Mouse (Mus musculus): ENCODE results near the gene Rpl22.

Gene Rpl22

DNA sequence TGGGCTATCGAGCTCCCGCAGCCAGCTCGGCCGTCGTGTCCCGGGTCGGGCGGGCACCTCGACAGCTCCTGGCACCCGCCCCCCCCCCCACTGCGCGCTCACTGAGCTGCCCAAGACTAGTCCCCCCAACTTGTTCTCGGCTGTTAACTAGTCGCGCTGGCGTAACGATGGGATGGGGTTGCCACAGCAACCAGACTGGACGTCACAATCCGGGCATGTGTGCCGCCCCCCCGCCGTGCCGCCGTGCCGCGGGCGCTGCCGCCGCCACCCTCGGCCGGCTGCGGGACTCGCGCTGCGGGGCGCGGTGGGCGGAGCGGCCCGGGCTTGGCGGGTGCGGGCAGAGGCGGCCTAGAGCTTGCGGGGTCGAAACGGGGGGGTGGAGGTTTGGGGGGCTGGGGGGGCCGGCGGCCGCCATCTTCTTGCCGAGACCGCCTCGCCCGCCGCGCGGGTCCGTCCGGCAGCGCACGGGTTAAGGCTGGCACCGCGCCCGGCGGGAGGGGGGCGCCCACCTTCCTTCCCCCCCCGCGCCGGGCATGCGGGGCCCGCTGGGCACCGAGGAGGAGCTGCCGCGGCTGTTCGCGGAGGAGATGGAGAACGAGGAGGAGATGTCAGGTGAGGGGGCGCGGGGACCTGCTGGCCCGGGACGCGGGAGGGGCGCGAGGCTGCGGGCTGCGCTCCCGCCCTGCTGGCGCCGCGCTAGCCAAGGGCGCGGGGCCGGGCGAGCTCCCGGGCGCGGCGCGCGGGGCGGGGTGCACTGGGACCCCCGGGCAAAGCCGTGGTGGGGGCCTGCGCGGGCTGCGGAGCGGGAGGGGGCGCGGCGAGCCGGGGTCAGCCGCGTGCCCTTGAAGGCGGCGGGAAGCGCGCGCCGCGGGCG is 13.1 kb downstream of the Rpl22 start, which contains the start of gene Chd5:
Chd5 (plus strand) TSS at position 233 of the 874 bp plus-strand sequence.
- no peak for DNase-seq (ENCODE audit: low read depth, low spot score)

DNA sequence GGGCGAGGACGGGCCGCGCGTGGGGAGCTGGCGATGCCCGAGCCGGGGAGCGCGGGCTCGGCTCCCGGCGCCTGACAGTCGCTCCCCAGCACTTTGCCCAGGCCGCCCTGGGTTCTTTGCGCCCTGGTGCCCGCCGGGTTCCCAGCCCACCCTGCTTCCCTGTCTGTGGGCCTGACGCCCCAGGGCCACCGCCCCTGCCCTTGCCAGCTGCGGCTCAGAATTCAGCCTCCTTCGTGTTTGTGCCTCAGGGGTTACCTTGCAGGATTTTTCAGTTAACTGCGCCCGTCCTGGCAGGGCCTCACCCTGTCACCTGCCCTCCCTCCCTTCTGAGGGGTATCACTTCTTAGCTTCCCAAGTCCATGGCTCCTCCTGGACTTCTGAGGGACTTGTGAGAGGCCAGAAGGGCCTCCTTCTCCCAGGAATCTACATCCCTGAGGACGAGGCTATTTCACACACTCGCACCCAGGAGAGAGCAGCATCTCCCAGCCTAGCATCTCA is 13.8 kb downstream of the Rpl22 start:
- no peak for DNase-seq (ENCODE audit: low read depth, low spot score)

DNA sequence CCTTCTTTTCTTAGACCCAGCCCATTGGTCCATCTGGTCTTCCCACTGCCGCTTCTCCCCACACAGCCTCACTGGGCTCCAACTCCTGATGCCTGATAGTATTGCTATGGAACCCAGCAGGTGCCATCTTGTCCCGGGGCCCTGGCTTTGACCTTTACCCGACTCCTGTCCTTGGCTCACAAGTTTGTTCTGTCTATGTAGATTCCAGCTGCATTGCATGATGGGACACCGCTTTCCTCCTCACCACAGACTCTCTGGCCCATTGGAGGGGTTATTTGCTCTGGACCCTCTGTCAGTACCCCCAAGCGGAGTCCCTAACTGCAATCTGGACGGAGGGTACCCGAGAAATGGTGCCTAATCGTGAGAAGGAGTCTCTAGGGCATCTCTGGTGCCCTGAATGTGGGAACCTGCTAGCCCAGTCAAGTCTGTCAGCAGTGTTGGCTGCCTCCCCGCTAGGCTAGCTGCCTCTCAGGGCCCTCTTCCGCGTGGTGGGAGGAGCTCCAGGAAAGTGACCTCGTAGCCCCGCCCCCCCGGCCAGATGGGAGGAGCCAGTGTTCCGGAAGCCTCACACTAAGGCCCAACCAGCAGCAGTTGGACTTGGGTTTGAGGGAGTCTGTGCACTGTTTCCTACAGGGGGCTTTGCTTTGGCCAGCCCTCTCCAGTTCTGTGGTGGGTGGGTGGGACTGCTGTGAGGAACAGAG is 15.2 kb downstream of the Rpl22 start:
- DNase-seq (ENCODE audit: low read depth, low spot score), result no peak

DNA sequence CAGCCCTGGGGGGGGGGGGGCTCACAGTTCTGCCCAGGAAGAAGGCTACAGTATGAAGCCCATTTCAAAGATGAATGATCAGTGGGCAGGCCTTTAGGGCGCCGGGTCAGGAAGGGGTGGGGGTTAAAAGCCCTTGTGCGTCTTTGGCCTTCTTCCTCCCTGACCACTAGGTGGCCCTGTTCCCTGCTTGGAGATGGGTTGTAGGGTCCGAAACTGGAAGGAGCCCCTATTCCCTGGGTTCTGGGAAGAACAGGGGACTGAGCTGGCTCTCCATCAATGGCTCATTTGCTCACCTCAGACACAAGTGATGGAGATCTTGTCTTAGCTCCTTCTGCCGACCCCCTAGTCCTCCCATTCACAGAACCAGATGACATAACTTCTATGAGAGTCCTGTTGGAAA is 17.8 kb downstream of the Rpl22 start:
- no peak for DNase-seq (ENCODE audit: low read depth, low spot score)

DNA sequence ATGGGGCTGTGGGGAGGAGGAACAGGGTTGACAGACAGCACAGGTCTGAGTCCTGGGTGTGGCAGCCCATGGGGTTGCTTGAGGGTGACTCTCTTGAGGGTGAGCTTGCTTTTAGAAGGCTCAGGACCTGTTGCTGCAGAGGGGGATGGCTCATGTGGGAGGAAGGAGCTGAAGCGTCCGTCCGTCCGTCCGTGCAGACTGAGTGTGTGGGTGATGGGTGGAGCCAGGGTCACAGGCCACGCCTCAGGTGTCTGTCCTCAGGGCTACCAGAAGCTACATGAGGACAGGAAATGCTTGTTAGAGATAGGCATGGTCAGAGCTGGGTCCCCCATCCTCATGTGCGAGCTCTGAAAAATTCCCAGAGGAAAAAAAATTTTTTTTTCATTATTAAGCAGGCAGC is 19.1 kb downstream of the Rpl22 start:
- no peak for DNase-seq (ENCODE audit: low read depth, low spot score)

DNA sequence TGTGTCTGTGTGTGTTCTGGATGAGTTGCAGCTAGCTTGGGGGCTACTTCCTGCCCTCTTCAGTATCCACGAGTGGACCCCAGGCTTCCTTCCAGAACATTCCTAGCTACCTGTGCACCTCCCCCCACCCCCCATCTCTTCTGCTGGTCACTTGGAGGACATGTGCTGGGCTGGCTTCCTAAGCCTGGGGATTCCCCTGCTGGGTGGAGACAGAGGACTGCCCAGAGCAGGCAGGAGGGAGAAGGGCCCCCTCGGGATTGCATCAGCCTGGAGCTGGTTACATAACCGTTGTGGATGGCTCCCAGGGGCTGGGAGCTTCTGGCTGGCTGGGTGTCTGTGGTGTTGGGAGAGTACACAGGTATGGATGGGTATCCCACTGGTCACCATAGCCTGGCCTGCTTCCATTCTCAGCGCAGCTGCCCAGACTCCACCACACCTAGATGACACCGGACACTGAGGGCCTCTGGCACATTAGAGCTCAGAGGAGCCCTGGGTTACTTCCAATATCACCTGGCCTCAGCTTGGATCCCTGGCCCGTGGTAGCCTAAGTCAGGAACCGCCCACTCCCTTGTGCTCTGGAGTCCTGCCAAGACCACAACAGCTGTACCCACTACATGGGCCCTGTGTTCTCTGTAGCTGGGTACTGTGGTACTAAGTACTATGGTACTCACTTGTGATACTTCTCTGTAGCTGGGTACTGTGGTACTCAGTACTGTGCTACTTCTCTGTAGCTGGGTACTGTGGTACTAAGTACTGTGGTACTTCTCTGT is 19.8 kb downstream of the Rpl22 start:
- no peak for DNase-seq (ENCODE audit: low read depth, low spot score)

DNA sequence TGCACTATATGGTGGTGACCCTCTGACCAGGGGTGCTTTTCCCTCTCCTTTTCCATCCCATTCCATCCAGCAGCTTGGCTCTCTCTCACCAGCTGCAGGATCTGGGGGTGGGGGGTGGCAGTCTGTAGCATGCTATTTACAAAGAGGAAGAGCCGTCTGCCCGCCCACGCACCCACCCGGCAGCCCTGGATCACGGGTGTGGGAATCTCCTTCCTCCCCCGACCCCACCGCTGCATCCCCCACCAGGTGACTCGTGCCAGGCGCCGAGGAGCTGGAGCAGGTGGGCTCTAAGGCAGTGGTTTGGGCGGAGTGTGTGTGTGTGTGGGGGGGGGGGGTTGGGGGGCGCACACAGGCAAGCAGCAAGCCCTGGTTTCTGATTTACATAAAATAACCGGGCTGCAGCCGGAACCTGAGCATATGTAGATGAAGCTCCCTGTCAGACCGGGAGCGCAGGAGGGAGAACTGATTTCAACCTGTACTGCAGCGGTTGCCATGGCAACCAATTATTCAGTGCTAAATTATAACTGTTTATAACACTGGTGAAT is 24.4 kb downstream of the Rpl22 start:
- DNase-seq (ENCODE audit: low read depth, low spot score), result no peak

DNA sequence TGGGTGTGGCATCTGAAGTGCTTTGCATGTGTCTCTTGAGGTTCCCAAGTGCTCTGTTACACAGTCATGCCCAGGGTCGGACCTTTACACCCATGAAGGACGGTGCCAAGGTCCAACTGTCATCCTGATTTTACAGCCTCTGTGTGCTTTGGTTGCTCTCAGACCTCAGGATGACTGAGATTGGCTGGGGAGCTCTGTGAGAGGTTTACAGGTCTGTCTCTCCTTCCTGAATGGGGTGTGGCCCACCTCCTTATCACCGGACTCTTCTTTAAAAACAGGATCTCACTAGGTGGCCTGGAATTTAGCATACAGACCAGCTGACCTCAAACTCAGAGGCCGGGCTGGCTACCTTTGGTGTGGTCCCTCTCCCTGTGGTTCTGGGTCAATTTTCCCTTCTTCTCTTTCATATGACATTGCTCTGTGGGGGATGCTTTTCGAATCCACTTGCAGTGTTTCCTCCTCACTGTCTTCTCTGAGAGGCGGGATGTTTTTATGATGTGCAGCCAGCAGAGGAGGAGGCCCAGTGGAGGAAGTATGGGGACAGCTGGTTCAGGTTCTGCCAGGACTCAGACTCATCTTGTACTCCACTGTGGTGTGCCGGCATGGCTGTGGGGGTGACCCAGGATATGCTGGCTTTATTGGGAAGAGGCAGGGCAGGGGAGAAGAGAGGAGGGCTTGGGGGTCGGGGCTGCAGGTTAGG is 25.3 kb downstream of the Rpl22 start:
- no peak for DNase-seq (ENCODE audit: low read depth, low spot score)

DNA sequence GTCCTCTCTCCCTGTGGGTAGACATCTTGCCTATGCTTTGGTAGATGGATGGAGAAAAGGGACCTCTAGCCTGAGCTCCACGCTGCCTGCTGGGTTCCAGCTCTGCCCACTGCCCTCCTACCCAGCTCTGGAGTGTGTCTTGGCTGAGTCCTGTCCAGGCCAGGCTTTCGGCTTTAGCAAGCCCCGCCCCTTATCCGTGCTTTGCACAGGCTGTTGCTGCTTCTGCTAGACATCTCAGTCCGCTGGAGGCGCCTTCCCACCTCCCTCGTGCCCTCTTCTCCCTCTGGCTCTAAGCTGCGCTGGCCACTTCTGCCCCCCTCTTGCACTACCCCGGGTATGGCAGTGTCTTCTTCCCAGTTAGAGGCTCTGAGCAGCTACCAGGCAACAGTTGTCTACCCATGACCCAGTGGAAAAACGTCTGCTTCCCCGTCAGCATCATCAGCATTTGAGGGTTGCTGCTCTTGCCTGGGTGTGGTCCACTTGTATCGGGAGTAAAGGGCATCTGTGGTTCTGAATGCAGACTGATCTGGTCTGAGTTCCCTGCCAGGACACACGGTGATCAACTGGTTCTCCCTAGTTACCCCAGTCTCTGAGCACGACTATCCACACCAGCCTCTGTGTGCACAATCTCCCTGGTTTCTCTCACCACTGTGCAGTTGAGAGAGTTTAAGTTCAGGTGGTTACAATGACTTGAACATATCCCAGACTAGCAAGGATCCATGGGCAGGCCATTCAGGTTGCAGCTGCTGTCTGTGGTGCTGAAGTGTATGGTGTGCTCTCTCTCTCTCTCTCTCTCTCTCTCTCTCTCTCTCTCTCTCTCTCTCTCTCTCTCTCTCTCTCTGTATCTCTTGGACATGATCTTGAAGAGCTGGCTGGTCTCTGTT is 26.1 kb downstream of the Rpl22 start:
- DNase-seq (ENCODE audit: low read depth, low spot score), result no peak

DNA sequence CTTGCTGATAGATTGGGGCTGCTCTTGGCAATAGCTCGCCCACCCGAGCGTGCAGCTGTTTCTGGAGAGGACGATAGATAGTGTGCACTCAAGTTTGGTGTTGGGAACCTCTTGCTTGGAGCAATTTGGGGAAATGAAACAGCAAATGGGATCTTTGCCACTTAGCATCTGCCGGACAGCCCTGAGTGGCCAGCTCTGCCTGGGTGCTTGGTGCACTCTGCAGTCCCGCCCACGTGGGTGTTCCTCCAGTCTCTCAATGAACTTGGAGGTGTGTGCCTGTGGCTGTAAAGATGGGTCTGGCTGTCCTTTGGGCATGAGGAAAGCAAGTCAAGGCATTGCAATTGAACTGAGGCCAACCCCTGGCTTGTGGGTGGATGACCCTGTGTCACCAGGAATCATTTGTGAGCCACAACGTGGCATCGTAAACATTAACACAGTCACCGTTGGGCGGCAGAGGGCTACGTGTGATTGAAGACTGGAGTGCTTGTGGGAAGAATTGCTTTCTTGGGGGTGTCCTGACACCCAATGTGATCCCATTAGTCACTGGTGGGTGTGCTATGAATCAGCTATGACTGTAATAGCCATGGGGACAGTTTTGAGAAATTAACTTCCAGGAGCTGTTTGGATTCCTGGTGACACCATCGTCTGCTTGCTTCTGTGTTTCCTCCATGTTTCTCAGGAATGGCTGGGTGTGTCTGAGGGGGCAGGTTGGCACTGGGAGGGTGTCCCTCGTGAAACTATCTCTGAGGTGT is 28.5 kb downstream of the Rpl22 start:
- no peak for DNase-seq (ENCODE audit: low read depth, low spot score)

DNA sequence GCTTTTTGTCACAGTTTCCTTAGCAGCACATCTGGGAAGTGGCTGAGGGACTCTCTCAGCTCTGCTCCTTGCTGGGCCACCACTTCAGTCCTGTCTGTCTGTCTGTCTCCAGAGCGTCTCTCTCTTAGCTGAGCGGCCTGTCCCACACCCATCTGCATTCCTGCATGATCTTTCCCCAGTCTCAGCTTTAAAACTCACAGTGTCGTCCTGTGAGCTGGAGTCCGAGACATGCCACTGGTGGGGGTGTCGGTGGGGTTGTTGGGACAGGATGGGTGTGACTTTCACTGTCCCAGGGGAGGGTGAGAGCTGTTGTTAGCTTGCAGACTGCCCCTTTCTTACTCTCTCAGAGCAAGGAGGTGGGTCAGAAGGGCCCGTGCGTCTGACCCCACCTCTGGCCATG is 30.1 kb downstream of the Rpl22 start:
- no peak for DNase-seq (ENCODE audit: low read depth, low spot score)

DNA sequence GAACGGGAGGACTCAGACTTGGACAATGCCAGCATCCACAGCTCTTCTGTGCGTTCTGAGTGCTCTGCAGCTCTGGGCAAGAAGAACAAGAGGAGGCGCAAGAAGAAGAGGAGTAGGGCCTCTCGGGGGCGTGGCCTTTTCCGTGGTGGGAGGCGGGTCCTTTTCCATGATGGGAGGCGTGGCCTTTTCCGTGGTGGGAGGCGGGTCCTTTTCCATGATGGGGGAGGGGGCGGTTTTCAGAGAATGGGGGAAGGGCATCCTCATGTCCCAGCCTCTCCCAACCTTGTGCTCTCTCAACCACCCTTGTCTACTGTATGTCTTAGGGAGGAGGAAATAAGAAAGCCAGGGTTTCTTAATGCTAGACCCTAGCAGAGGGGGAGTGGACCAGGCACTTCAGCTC is 34.2 kb downstream of the Rpl22 start:
- DNase-seq (ENCODE audit: low read depth, low spot score), result no peak

DNA sequence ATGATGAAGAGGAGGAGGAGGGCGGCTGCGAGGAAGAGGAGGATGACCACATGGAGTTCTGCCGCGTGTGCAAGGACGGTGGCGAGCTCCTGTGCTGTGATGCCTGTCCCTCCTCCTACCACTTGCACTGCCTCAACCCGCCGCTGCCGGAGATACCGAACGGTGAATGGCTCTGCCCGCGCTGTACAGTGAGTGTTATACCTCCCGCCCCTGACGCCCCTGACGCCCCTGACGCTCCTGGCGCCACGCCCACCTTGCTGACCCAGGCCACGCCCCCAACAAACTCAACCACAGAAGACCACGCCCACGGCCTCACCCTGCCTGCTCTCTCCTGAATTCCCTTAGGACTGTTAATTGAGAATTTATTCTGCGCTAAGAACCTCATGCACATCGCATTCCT is 35.3 kb downstream of the Rpl22 start:
- DNase-seq (ENCODE audit: low read depth, low spot score), result no peak

DNA sequence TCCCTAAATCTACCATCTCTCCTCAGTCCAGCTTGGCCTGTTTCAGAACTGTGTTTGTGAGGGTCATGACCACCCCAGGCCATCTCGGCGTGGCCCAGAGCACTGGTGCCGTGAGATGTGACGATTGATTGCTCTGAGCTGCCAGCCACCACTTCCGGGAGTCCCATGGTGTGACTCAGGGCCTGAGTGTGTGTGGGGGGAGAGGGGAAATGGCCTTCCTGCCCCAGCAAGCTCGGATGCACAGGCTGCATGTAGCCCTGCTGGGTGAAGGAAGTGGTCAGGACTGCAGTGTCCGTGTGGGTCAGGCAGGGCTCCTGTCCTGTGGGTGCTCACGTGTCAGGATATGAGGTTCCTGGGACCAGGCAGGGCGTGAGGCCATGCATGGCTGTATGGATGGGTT is 36.6 kb downstream of the Rpl22 start:
- no peak for DNase-seq (ENCODE audit: low read depth, low spot score)

DNA sequence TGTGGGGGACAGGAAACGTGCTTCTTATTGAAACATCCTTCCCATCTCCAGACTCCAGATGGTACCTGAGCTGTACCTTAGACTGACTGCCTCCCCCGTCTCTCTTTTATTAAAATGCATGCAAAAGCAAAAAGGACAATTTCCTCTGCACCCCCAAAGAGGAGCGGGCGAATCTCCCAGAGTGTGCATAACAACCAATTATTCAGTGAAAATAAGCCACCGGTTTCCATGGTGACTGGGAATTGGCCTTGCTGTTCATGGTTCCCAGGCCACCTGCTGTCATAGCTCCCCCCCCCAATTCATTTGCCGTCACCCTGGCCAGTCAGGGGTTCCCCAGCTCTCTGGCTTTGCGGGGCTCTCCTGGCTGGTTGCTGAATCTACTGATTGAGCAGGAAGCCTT is 39.7 kb downstream of the Rpl22 start:
- no peak for DNase-seq (ENCODE audit: low read depth, low spot score)

DNA sequence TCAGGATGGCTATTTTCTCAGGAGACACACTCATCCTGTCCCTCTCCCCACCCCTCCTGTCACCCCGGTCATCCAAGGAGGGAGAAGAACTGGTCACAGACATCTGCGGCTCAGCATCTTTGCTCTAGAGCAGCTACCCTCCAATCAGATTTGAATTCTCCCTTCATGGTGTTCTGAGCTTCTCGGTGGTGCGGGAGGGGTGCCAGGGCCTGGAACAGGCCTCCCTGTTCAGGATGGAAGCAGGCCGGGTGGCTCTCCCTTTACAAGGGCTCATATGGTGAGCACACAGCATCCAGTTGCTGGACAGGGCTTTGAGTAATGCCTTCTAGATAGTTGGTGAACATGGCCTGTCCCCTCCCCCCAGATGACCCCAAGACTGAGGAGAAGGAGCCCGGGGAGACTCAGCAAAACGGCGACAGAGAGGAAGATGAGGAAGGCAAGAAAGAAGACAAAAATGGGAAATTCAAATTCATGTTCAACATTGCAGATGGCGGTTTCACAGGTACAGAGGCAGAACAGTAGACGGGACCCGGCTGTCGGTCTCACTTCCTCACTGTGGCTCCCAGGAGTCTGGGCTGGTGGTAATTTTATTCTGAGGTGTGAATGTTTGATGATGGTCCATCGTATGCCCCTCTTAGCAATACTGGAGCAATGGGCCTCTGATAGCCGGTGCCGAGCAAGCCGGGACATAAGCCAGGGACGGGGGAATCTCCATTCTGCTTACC is 57.1 kb downstream of the Rpl22 start:
- no peak for DNase-seq (ENCODE audit: low read depth, low spot score)

All from c-Kit-negative CD71-positive TER-119-positive erythroid progenitor cells, embryonic 14.5 days (primary cell).